Mouse (Mus musculus) gastrocnemius, adult 2 months (tissue): ENCODE results near the gene Camk2n1. TPM values are rescaled to one million over a fixed set of nuclear protein-coding genes. Genes with fewer than 3 reads are reported as not detected.

Experiments
- DNase-seq: peaks from one replicate; pipeline ENCODE4 v3.0.0; 2022
- H3K27ac ChIP-seq: fragments of 200-600 bp; 2 replicates; pipeline ENCODE4 v1.8.1; 2022; ENCODE audit warnings: mild to moderate bottlenecking
- H3K4me3 ChIP-seq: fragments of 200-600 bp; 2 replicates; pipeline ENCODE4 v1.8.1; 2022; ENCODE audit warnings: mild to moderate bottlenecking, moderate library complexity
- CTCF ChIP-seq: fragments of 200-600 bp; IDR thresholded peaks from 2 replicates; pipeline ENCODE4 v1.8.1; 2022; ENCODE audit warnings: antibody characterized with exemption, mild to moderate bottlenecking, moderate library complexity
- intact Hi-C: fragments of 180-260 bp; cut with DNase I; formaldehyde crosslinking; loops from one replicate; pipeline ENCODE4 v1.15.1; 2025
- total RNA-seq, 2 experiments: library from RNA; stranded (reverse); gene quantifications; 2 replicates each; pipeline ENCODE4 v1.2.3; 2021

Gene Camk2n1
- total RNA-seq, 2 experiments from 2014 or later = 5.8 to 7.0 TPM

GRCm38 (mm10) chr4:138449636-138450314, 4.3 kb upstream of the Camk2n1 start:
- no peak for DNase-seq
- Histone ChIP-seq H3K4me3 (no peak overlapping the region), H3K27ac (no peak overlapping the region)
- TF ChIP-seq CTCF = no peak
- intact Hi-C loops = loop anchor here (2.0 to 5.0 kb wide), 2 partner anchors 343 to 401 kb away; no protein-coding TSS in a partner anchor

DNA sequence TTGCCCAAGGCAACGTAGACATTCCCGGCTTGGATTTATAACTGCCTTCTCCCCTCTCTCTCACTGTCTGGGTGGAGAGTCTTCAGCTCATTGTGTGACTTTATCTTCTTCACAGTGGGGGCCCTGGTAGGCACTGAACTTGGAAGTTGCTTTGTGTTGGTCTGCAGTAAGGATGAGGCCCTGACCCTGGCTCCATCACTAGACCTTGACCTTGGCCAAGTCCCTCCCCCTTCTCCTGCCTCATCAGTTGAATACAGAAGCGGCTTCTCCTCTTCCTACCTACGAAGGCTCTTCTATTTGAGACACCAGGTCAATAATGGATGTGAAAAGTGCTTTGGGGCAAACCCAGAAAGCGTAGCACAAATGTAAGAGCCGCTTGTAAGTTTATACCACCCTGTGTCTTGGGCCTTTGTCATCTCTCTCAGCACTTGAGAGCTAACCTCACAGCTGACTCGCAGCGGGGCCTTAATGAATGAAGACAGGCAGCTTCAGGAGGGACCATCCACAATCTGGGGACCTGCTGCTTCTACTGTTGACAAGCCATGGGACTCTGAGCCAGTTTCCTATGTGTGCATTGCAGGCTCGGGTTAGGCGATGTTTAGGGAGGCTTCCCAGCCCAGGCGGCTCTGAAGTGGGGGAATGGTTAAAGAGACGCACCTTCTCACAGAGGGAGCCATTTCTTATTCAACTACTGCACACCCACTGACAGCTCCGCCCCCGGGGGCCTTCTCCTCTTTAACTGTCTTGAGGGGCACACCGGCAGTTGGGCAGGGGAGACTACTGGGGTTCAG, 1.6 kb upstream of the Camk2n1 start:
- H3K4me3 ChIP-seq = no peak overlapping the region
- peak overlapping the region; percentile 93; the same call in 1 of the 2 replicates for H3K27ac ChIP-seq
- TF ChIP-seq CTCF = no peak
- intact Hi-C loops = loop anchor here (2.0 kb wide), 1 partner anchor 104 kb away; no protein-coding TSS in a partner anchor
- no peak for DNase-seq

DNA sequence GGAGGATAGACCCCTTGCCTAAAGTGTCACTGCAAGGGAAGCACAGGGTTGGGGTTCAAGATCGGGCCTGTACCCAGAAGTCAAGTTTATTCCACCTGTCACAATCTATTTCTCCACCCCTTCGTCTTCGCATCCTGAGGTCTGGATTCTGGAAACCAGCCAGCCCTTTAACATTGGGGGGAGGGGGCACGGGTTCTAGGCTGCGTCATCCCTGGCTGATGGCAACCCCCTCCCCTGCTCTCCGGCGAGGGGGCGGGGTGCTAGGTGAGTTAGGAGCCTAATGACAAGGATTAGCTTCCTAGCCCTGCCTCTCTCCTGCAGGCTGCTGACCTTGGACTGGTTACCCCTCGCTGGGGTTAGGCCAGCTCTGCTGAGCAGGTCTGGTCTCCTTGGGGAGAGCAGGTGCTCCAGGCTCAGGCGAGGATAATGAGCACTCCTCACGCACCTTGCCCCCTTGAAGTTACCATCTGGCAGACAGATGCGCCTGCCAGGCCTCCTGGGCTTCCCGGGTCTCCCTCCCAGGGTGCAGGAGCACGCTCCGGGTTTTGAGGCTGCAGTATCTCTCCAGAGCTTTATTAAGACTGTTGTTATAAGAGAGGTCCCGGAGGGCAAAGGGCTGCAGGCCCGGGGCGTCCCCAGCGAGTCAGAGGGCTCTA, 889 bp upstream of the Camk2n1 start:
- peak; percentile 40 for DNase-seq
- peak overlapping the region; percentile 93 for H3K27ac ChIP-seq
- H3K4me3 ChIP-seq = peak overlapping the region; percentile 89
- intact Hi-C loops = loop anchor here (2.0 kb wide), 1 partner anchor 104 kb away; no protein-coding TSS in a partner anchor
- no peak for TF ChIP-seq CTCF

- TF ChIP-seq CTCF = no peak
- intact Hi-C loops = no loop called here
Observed at GRCm38 (mm10) chr4:138454571-138455140, 542 bp downstream of the Camk2n1 start.

DNA sequence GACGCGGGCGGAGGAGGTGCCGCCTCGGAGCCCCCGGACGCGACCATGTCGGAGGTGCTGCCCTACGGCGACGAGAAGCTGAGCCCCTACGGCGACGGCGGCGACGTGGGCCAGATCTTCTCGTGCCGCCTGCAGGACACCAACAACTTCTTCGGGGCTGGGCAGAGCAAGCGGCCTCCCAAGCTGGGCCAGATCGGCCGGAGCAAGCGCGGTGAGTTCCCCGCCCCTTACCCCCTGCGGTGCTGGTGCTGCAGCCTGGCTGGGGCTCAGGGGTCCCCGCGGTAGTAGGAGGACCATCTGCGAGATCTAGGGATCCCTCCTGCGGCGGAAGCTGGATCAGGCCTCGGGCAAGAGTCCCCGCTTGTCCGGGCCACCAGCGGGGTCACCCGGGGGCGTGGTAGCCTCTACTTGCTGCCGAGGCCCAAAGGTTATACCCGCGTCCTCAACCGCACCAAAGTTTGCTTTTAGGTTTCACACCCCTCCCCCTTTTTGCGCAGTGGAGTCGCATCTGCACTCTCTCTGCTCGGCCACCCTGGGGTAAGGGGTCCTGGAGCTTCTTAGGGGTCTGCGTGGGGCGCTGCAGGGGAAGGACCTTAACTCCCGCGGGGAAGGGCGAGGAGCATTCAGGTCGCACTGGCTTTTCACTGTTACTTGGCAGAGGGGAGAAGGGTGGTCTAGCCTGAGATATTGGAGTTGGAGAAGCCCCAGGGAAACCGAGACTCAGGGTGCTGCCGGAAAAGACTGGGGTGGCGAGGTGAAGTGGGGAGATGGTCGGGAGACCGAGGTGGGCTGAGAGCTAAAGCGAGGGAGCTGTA, 1.2 kb downstream of the Camk2n1 start:
- no peak for TF ChIP-seq CTCF
- Histone ChIP-seq H3K27ac (peak overlapping the region; percentile 93), H3K4me3 (peak overlapping the region; percentile 89)
- intact Hi-C loops = no loop called here
- DNase-seq = peak; percentile 51

More at GRCm38 (mm10) chr4:138454571-138455140, 542 bp downstream of the Camk2n1 start:
- DNase-seq = peak; percentile 75
- peak overlapping the region; percentile 93 for H3K27ac ChIP-seq
- H3K4me3 ChIP-seq = peak overlapping the region; percentile 89

DNA sequence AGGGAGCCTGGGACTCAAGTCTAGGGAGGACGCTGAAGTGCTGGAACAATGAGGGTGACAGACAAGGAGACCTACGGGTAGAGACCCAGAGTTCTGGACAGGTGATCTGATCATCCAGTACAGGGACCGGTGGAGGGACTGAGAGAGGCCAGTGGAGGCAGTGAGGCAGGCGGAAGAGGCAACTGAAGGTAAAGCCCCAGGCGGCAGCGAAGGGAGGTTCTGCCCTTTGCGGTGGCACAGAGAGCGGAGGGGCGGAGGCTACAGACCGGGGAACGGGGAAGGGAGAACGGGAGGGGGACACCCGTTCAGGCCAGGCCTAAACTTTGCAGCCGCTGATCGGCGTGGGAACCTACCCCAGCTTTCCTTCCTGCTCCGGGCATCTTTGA, 1.8 kb downstream of the Camk2n1 start:
- no peak for TF ChIP-seq CTCF
- DNase-seq = no peak
- peak overlapping the region; percentile 93 for H3K27ac ChIP-seq
- peak overlapping the region; percentile 89 for H3K4me3 ChIP-seq
- intact Hi-C loops = no loop called here

DNA sequence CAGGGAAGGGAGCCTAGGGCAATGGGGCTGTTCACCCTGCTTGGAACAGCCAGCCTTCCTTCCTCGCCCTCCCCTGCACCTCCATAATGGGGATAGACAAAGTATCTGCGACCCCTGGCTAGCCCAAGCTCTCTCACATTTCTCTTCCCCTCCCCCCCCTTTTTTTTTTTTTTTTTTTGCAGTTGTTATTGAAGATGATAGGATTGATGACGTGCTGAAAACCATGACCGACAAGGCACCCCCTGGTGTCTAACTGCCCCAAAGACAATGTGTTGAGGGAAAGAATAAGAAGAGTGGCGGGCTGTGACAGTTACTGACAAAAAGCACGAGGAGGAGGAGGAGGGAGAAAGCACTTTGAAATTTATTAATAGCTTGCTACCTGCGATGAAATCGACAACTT, 2.4 kb downstream of the Camk2n1 start:
- intact Hi-C loops = no loop called here
- H3K4me3 ChIP-seq = peak overlapping the region; percentile 89
- peak overlapping the region; percentile 93 for H3K27ac ChIP-seq
- TF ChIP-seq CTCF = no peak
- DNase-seq = no peak

DNA sequence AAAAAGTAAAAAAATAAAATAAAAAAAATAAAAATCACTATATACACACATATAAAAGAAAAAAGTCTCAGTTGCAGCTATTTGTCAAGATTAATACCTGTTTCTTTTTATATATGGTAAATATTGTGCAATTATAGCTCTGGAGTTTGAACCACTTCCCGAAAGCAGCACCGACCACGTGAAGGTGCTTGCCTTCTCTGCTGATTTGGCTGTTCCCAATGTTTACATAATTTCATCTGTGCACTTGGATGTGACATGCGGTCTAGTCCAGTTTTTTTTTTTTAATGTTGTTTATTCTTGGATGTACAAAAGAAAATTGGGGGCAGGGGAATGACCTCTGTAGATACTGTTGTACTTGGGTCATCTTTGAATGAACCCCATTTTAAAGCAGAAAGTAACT, 3.0 kb downstream of the Camk2n1 start:
- TF ChIP-seq CTCF = no peak
- DNase-seq = no peak
- intact Hi-C loops = no loop called here
- H3K4me3 ChIP-seq = no peak overlapping the region
- H3K27ac ChIP-seq = no peak overlapping the region

DNA sequence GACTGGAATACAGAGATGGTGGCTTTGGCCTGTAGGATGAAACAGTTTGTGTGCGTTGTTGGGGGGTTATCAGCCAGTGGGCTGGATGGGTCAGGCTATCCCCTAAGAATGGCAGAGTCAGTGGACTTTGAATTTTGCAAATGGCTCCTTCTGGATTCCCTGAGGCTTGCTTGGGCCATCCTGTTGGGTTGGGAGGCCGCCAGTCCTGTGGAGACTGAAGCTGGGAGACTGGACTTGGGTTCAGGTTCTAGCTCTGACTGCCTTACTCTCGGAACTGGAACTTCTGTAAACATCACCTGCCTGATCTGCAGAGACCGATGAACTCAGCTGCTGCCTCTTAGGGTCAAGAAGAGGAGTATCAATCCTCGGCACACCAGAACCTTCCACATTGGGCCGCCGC, 4.1 kb downstream of the Camk2n1 start:
- intact Hi-C loops = no loop called here
- DNase-seq = no peak
- Histone ChIP-seq H3K27ac (no peak overlapping the region), H3K4me3 (no peak overlapping the region)
- TF ChIP-seq CTCF = no peak

DNA sequence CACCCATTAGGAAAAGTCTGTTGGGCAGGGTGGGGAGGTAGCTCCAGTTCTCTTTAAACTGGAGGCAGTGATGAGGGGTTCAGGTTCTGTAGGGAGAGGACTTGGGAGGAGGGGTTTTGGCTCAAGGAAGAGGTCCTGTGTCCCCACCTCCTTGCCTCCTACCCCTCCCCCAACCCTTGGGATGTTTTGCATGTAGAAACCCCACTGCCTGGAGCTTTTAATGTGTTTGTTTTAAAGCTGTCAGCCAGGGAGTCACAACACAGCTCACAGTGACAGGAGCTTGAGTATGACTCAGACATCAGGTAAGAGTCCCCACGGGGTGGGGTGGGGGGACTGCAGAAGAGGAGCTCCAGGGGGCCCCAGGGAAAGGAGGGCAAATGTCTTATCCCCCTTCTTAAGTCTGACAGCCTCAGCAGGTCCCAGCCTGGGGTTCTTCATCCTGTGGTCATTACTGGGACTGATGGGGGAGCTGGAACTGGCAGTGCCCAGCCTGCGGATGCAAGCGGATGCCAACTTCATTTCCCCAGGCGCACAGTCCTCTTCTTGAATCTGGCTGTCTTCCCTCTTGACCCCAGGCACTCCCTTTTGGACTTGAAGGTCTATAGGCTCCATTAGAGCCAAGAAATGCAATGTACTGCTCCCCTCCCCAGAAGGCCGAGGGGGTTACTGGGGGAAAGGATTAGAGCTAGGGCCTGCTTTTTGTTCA, 4.8 kb downstream of the Camk2n1 start:
- intact Hi-C loops = no loop called here
- TF ChIP-seq CTCF = no peak
- no peak for DNase-seq
- no peak overlapping the region for H3K27ac ChIP-seq
- no peak overlapping the region for H3K4me3 ChIP-seq

DNA sequence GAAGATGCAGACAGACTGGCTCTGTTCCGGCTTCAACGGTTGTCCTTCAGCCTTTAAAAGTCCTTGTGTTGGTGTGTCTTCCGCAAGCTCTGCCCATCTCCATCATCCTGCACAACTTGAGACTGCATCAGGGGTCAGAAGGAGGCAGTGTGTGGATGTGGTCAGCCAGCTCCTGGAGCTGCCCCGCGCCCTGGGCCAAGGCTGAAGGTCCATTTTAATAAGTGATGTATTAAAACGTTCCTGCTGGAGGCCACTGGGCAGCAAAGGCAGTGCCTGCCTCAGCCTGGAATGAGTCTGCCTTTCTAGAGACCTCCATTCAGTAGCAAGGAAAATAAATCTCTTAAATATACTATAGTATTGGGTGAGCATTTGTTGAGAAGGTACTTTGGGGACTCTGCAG, 5.7 kb downstream of the Camk2n1 start:
- TF ChIP-seq CTCF = no peak
- H3K4me3 ChIP-seq = no peak overlapping the region
- H3K27ac ChIP-seq = no peak overlapping the region
- no peak for DNase-seq
- intact Hi-C loops = loop anchor here (5.0 kb wide), 1 partner anchor 43 kb away; no protein-coding TSS in a partner anchor
